Mouse (Mus musculus) stomach, postnatal 0 days (tissue): Measurements from ENCODE around the gene Tsr2.

Experiments used
- CTCF ChIP-seq: IDR thresholded peaks from 2 replicates; pipeline ENCODE4 v1.5.1; 2016; ENCODE audit warnings: antibody characterized with exemption, low read depth, mild to moderate bottlenecking, moderate library complexity
- EP300 ChIP-seq: optimal IDR thresholded peaks from 2 replicates; pipeline ENCODE3; 2016; ENCODE audit warnings: antibody characterized with exemption

DNA sequence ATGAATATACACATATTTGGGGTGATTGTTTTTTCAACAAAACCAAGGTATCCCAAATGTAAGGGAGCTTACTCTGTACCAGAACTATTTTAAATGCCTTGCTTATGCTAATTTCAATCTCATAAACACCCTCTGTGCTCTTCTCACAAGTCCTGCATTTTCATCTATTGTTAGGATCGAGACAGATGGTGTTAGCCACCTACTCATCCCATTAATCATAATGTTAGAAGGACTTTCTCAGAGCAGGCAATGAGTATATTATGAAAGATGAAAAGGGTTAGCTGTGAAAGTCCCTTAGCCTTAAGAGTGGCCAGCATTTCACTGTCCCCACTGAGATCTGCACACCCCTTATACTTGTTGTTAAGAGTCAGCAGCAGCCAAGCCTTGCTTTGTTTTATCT, 8.9 kb downstream of the Tsr2 start:
- TF ChIP-seq CTCF (no peak), EP300 (no peak)
